Mouse (Mus musculus) B cell, adult 2 months (primary cell): ENCODE data around the gene Ndufb6.
"Not testable (repeated sequence)": the region's sequence is repeated elsewhere in the genome, so short reads cannot be mapped to it uniquely, and the experiment has no call there.

Experiments used
- DNase-seq, 2 experiments: peaks; one replicate each; pipeline ENCODE4 v3.0.0; 2022

Gene Ndufb6

DNA sequence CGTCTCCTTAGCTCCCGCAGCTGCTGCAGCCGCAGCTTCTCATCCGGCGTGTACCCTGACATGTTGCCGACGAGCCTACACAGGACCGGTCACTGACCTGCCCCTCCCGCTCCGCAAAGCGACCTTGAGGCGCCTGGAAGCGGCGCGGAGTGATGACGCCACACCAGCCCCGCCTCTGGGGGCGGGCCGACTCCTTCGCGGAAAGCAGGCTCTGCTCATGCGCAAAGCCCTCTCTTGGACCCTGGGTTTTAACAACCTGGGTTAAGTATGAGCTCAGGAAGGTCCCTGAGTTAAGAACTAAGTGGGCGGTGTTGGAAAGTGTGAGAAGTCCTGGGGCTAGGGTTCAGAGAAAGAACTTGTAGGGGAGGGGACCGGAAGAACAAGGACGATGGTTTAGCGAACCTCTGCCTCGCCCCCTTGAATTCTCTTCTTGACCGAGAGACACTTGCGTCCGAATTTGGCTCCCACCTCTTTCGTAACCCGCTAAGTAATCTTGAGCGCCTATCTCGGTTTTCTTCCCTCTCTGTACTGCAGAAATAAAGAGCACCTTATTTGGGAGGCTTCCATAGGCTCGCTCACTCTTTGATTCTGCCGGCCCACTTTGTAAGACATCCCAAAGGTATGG lies at the start of gene Ndufb6:
Gene Ndufb6 (minus strand): TSS at position 146 of the 625 bp plus-strand sequence.
- peak; percentile 96 to 97 for DNase-seq

GRCm38 (mm10) chr4:40327161-40327560 lies 47.9 kb upstream of the Ndufb6 start:
- DNase-seq, result no peak

DNA sequence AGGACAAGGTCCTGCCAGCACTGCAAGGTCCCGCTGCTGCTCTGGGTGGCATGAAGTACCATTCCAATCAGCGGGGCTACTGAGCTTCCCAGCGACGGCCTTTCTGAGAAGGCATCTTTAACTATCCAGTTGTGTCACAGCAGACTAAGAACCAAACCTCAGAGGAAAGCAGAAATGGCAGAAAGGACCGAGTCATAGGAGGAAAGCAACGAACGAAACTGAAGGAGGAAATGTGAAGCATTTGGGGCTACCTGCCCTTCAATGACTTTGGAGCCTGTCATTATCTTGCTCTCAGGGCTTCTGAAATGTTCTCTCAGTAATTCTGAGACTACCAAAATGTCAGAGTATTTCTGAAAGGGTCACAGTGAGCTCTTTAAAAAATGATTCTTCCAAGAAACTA lies 45.4 kb upstream of the Ndufb6 start:
- no peak for DNase-seq

DNA sequence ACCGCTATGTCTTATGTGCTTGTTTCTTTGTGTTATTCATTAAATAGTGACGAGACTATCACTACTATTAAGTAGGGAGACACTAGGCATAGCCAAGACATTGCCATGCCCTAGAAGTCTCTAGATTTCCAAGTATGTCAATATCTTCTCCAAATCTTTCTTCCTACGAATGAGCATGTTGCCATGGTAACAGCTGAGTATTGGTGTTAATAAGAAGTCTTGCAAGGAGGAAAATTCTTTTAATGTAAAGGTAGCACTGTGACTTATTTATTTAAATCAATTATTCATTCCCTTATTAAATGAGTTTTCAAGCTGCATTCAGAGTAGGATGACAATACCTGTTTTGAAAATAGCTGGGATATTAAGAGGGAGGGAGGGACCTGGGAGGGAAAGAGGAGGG lies 38.2 kb upstream of the Ndufb6 start:
- no peak for DNase-seq

DNA sequence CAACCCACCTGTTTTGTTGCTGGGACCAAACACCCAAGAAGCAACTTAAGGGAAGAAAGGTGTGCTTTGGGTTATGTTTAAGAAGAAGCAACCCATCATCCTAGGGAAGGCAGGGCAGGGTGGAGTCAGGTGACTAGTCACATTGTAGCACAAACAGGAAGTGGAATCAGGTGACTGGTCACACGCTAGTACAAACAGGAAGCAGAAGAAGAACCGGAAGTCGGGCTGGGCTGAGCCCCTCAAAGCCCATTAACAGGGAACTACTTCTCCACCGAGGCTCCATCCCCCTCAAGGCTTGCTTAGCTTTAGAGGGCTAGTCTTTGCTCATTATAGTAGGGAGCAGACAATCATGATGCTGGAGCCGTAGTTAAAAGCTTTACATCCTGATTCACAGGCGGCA lies 33.8 kb upstream of the Ndufb6 start:
- DNase-seq, result peak; percentile 42 to 56

- no peak for DNase-seq
These were observed 33.0 kb upstream of the Ndufb6 start for GRCm38 (mm10) chr4:40312213-40312612.

GRCm38 (mm10) chr4:40310796-40311383 lies 31.7 kb upstream of the Ndufb6 start:
- DNase-seq, result no peak

DNA sequence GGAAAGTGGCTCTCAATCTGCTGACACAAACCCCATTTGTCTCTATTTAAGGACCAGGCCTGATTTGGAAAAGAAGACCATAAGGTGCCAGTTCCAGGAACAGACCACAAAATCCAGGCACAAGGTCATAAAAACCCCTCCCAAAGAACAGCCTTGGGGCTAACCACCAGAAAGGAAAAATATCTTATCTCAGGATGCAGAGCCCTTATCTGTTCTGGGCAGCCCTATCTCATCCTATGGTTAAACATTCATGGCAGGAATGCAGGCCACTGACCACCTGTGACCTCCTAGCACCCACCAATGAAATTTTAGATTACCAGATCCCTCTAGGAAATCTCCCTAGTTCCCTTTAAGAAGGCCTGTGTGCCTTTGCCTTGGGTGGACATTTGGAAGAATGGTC lies 30.5 kb upstream of the Ndufb6 start:
- DNase-seq, result no peak

GRCm38 (mm10) chr4:40302445-40303125 lies 23.4 kb upstream of the Ndufb6 start:
- no peak for DNase-seq

GRCm38 (mm10) chr4:40301076-40301789 lies 22.0 kb upstream of the Ndufb6 start:
- peak; percentile 66 to 68 for DNase-seq

- DNase-seq, result no peak
These were observed 19.9 kb upstream of the Ndufb6 start for GRCm38 (mm10) chr4:40299169-40299568.

- DNase-seq, result not testable (repeated sequence)
These were observed 12.3 kb upstream of the Ndufb6 start for GRCm38 (mm10) chr4:40291511-40291910.

DNA sequence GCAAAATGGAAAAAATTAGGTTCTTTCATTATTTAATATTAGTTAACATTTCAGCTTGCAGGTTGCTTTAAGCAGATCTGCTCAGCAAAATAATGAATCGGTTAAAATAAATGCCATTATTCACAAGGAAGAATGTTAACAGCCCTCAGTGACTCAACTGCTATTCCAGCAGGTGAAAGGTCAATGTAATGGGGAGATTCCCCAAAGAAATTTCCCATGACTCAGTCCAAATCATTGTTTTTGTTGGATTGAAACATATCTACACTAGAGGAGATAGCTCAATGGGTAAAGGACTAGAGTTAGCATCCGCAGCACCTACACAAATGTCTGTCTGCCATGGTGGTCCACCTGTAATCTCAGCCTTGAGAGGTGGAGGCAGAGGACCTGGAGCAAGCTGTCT lies 9.8 kb upstream of the Ndufb6 start:
- DNase-seq, result no peak

GRCm38 (mm10) chr4:40287415-40287814 lies 8.2 kb upstream of the Ndufb6 start:
- DNase-seq, result peak in 1 of 2 experiments; percentile 8

DNA sequence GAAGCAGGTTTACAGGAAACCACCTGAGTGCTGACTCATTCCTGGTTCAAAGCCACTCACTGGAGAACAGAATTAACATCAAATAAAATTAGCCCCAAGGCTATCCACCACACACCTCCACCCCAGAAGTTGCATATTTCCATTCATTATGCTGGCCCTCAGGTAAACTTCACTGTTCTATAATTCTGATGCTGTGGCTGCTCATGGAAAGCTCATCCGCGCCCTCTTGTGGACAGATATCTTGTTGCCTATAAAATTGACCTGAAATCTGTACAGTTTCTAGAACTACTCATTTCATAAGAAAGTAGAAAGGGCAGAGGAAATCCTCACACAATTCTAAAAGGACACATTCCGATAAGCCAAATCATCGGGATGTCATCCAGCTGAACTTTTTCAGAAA lies 6.4 kb upstream of the Ndufb6 start:
- DNase-seq, result peak; percentile 81 to 84

GRCm38 (mm10) chr4:40278880-40279275 lies 343 bp downstream of the Ndufb6 start:
- DNase-seq, result no peak

DNA sequence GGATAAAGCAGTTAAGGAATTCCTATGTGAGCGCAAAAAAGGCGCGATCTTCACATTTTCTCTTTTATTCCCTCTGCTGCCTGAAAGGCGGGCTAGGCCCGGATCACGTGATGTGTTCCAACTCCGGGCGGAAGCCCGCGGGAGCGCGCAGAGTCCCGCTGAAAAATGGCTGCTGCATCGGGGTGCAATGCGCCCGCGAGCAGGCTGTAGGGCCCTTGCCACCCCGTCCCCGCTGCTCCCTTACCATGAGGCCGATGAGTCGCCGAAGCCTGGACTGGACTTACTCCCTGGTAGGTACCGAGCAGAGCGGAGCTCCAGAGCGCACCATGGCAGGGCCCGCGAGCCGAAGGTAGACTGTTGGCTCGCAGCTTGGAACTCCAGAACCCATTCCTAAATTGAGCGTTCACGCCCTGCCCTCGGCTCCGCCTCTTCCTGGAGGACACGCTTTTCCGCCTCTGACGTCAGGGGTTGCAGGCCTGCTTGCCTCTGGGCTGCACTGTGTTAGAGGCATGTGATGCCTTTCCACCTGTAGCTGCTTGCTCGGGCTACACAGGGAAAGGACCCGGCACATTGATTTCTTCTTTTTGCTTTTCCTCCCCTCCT lies 9.7 kb downstream of the Ndufb6 start, which contains the start of the genes Smim27 and Topors:
Gene Smim27 (plus strand): TSS at position 150 of the 603 bp plus-strand sequence.
Gene Topors (minus strand): TSS at position 421 of the 603 bp plus-strand sequence.
- DNase-seq, result peak; percentile 93

- no peak for DNase-seq
These were observed 10.4 kb downstream of the Ndufb6 start for GRCm38 (mm10) chr4:40268835-40269234.

DNA sequence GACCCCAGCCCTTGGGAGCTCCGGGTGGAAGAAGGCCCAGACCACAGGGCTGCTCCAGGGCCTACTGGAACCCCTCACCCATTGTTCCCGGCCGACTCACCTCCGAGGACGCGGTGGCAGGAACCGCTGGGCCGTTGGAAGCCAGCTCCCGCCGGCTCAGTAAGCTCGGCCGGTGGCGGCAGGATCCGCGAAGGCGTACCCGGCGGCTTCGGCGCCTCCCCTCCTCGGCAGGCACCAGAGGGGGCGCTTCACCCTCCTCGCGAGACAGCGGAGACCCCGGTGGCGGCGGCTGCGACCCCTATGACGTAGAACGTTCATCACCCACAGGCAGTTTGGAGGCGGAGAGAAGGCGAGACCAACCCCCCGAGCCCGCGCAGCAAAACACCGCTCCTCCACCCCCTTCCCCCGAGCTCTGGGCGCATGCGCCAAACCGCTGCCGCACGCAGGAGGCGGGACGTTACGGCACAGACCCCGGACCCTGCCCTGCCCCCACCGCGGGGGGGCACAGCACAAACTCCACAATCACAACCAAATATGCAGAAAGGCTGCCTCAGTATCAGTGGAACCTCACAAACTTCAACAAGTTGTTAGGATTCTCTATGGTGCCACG lies 10.9 kb downstream of the Ndufb6 start:
- peak; percentile 88 to 89 for DNase-seq

GRCm38 (mm10) chr4:40267681-40268080 lies 11.5 kb downstream of the Ndufb6 start:
- no peak for DNase-seq

GRCm38 (mm10) chr4:40264321-40264720 lies 14.9 kb downstream of the Ndufb6 start:
- no peak for DNase-seq

- no peak for DNase-seq
These were observed 24.7 kb downstream of the Ndufb6 start for GRCm38 (mm10) chr4:40254385-40255103.
